Mouse (Mus musculus) limb, embryonic 12.5 days (tissue): ENCODE measurements around the gene Gm6592. TPM values are rescaled to one million over a fixed set of nuclear protein-coding genes. Genes with fewer than 3 reads are reported as not detected.

ENCODE experiments used
- polyA plus RNA-seq: library from polyadenylated mRNA; unstranded; fragments of >200 nt; fragmentation: Nextera tagmentation; extraction: Ambion mirVana; gene quantifications from 2 replicates; pipeline ENCODE4 v1.2.1, GENCODE M21; 2016

The Gm6592 gene
- polyA plus RNA-seq, 1 experiment from 2014 or later: not detected

Other genes starting within 250 kb of the Gm6592 start
- not detected in 2 replicates for gene Ssxb8, start 153.2 kb upstream of the Gm6592 start, polyA plus RNA-seq
- not detected in 2 replicates for gene Ssx9, start 95.6 kb upstream of the Gm6592 start, polyA plus RNA-seq
- gene Ssxb5, start 40.3 kb upstream of the Gm6592 start, polyA plus RNA-seq: not detected in 2 replicates
- not detected in 2 replicates for gene Gm5751, start 30.3 kb downstream of the Gm6592 start, polyA plus RNA-seq
- gene B630019K06Rik, start 48.4 kb downstream of the Gm6592 start, polyA plus RNA-seq: 8.8 and 10.7 TPM in 2 replicates
- gene Fthl17b, start 119.0 kb downstream of the Gm6592 start, polyA plus RNA-seq: not detected in 2 replicates
- not detected in 2 replicates for gene Fthl17c, start 132.6 kb downstream of the Gm6592 start, polyA plus RNA-seq
- gene Fthl17d, start 142.8 kb downstream of the Gm6592 start, polyA plus RNA-seq: not detected in 2 replicates
- not detected in 2 replicates for gene Fthl17e, start 189.5 kb downstream of the Gm6592 start, polyA plus RNA-seq
- not detected in 2 replicates for gene Fthl17f, start 219.0 kb downstream of the Gm6592 start, polyA plus RNA-seq